Mouse (Mus musculus) cerebellum, adult 2 months (tissue): Measurements from ENCODE around the gene Nptn. TPM values are rescaled to one million over a fixed set of nuclear protein-coding genes. Genes with fewer than 3 reads are reported as not detected.

Experiments used
- DNase-seq, 2 experiments: peaks; one replicate each; pipeline ENCODE4 v3.0.0; 2021
- H3K27ac ChIP-seq: fragments of 200-500 bp; 2 replicates; pipeline ENCODE4 v1.5.1; 2012; ENCODE audit warnings: low read length, control low read depth, inconsistent platforms; ENCODE audit not compliant: insufficient read depth
- H3K27me3 ChIP-seq: fragments of 200-500 bp; 2 replicates; pipeline ENCODE4 v1.6.1; 2012; ENCODE audit warnings: inconsistent platforms, mild to moderate bottlenecking, low read length, moderate library complexity; ENCODE audit not compliant: control insufficient read depth, insufficient read depth
- H3K4me1 ChIP-seq: fragments of 200-500 bp; 2 replicates; pipeline ENCODE4 v1.6.1; 2011; ENCODE audit warnings: low read length; ENCODE audit not compliant: control insufficient read depth, insufficient read depth
- H3K4me3 ChIP-seq: fragments of 200-500 bp; replicated peaks from 2 replicates; pipeline ENCODE3; 2011; ENCODE audit warnings: mild to moderate bottlenecking, low read depth, low read length, control low read depth; ENCODE audit not compliant: insufficient read depth
- CTCF ChIP-seq: fragments of 200-500 bp; IDR thresholded peaks from 2 replicates; pipeline ENCODE4 v1.5.1; 2011; ENCODE audit warnings: low read depth, mild to moderate bottlenecking, control low read depth, low read length, moderate library complexity, borderline replicate concordance; ENCODE audit not compliant: insufficient read depth
- POLR2A ChIP-seq: fragments of 200-500 bp; IDR thresholded peaks from 2 replicates; pipeline ENCODE4 v1.6.1; 2011; ENCODE audit warnings: low read length, control low read depth, borderline replicate concordance; ENCODE audit not compliant: insufficient read depth
- WGBS: fragments of 180-500 bp; shearing (Covaris S2); methylation state at CpG from one replicate; pipeline ENCODE4 v1.1.7; 2018; 5-methylcytosine and 5-hydroxymethylcytosine counted together
- polyA plus RNA-seq: library from polyadenylated mRNA; depleted of rRNA; stranded (reverse); fragments of >200 nt; gene quantifications from 2 replicates; pipeline ENCODE4 v1.2.3, GENCODE M21; 2012

Gene Nptn
- polyA plus RNA-seq, 1 experiment, result 1,284 TPM

DNA sequence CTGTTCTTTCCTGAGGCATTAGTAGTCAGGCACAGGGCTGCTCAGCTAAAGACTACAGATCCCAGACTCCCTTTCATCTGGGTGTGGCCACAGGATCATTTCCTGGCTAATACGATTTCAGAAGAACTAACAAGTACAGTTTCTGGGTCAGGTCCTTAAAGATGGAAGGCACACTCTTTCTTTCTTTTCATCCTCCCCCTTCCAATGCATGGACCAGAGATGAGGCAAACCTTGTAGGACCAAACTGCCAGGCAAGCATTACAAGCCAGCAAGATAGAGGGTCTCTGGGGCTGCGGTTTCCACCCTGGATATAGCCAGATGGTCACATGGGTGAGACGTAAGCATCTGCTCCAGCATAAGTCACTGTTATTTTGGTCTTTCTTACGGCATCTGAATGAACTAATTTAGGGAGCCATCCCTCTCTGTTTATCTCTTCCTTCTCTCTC lies 37.1 kb upstream of the Nptn start:
- WGBS, result 33% methylated on average over 4 of the region's 4 CpGs
- DNase-seq, result peak in 1 of 2 experiments; percentile 67
- Histone ChIP-seq H3K4me3 (peak overlapping the region; percentile 58), H3K27me3 (no peaks in the 10 kb centered on the region), H3K4me1 (peaks cover 29% of the 10 kb centered on the region), H3K27ac (0 out of 2 replicates have a peak overlapping the region, but pooled peaks have one; percentile 55)
- TF ChIP-seq CTCF (no peak), POLR2A (peak; percentile 19; the same call in 1 of the 2 replicates)

DNA sequence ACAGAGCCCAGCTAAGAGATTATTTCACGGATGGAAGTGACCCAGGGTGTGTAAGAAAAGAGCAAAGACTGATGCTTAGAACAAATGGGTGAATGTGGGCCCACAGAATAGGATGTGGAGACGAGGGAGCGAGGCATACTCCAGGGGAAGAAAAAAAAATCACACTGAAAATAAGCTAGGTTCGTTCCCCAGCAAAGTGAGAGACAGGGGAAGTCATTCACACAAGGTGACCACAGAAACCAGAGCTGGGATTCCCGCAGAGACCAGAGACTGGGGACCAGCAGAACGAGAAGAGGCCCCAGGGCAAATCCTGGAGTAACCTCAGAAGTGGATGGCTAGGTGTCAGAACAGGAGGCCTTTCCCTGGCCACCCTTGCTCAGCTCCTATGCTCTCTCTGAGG lies 36.6 kb upstream of the Nptn start:
- WGBS, result 80% methylated on average over 6 of the region's 6 CpGs
- H3K27ac ChIP-seq, result peak overlapping the region; percentile 55; the same call in 1 of the 2 replicates

DNA sequence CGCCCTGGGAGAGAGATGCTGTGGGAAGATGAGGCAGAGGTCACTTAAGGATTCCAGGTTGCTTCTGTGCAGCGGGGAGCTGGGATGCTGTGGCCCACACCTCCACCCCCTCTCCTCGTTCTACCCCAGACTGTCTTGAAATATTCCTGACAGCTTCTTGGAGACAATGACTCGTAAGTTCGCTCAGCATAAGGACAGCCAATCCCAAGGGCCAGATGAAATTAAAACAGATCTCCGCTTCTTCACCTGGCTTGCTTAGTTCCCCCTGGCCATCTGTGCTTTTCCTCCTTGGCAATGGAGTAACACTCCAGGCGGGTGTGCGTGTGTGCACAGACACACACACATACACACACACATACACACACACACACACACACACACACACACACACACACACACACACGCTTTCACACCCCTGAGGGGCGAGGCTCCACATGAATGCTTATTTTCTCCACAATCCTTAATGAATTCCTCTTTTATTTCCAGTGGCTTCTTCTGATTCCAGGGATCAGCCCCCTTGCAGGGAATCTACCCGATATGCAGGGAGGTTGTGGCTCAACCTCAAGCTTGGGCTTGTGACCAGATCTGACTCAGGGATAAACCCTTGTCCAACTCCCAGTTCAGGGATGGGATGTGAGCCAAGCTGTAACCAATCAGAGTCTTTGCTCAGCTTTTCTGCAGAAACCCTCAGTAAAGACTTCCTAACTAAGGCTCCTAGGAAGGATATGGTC lies 35.2 kb upstream of the Nptn start:
- Histone ChIP-seq H3K4me1 (peaks cover 27% of the 10 kb centered on the region), H3K27ac (peak overlapping the region; percentile 2; the same call in 1 of the 2 replicates), H3K27me3 (no peaks in the 10 kb centered on the region), H3K4me3 (no peak overlapping the region)
- DNase-seq, result peak; percentile 72 to 81
- no peak for TF ChIP-seq CTCF
- TF ChIP-seq POLR2A, result 0 out of 2 replicates have a peak, but pooled peaks have one; percentile 14
- WGBS, result 19% methylated on average over 11 of the region's 11 CpGs

More for the DNA sequence above, 36.6 kb upstream of the Nptn start:
- no peak overlapping the region for H3K4me3 ChIP-seq
- no peak for DNase-seq
- no peak for TF ChIP-seq POLR2A
- TF ChIP-seq CTCF, result no peak
- no peaks in the 10 kb centered on the region for H3K27me3 ChIP-seq
- H3K4me1 ChIP-seq, result peaks cover 29% of the 10 kb centered on the region

DNA sequence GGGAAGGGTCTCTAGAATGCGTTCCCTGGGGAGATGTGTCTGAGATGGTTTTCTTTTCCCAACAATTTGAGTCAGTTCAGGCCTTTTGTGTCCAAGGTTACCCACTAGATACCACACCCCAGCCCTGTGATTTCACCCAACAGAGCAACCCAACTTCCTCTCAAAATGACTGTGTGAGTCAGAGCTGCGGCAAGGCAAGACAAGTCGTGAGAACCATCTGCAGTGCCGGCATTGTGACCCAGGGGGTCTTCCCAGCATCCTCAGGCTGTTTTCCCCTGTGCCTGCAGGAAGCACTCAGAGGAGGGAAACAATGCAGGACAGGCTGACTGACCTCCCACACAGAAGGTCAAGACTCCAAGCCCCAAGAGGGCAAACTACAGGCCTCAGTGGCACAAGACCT lies 33.1 kb upstream of the Nptn start:
- H3K27ac ChIP-seq, result no peak overlapping the region
- no peaks in the 10 kb centered on the region for H3K27me3 ChIP-seq
- H3K4me1 ChIP-seq, result peaks cover 24% of the 10 kb centered on the region
- 71% methylated on average over 4 of the region's 4 CpGs for WGBS
- no peak overlapping the region for H3K4me3 ChIP-seq
- TF ChIP-seq CTCF, result no peak
- DNase-seq, result no peak

DNA sequence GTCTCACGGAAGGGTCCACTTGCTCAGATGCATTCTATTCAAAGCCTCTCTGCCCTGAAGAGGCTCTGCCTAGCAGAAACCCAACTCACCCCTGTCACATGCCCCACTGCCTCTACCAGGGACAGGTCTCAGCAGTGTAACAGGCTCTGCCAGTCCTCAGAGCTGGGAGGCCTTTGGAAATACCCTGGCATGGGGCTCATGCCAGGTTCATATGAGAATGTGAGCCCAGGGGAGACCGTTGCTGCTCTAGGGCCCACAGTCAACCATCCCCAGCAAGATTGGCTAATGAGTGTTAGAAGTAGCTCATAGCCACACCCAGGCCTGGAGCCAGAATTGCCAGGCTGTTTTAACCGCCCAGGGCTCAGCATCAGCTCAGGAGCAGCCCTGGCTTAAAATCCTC lies 32.3 kb upstream of the Nptn start:
- no peak overlapping the region for H3K4me3 ChIP-seq
- TF ChIP-seq CTCF, result no peak
- TF ChIP-seq POLR2A, result no peak
- H3K27ac ChIP-seq, result no peak overlapping the region
- DNase-seq, result no peak
- H3K4me1 ChIP-seq, result peaks cover 24% of the 10 kb centered on the region
- H3K27me3 ChIP-seq, result no peaks in the 10 kb centered on the region
- 18% methylated on average over 3 of the region's 3 CpGs for WGBS

DNA sequence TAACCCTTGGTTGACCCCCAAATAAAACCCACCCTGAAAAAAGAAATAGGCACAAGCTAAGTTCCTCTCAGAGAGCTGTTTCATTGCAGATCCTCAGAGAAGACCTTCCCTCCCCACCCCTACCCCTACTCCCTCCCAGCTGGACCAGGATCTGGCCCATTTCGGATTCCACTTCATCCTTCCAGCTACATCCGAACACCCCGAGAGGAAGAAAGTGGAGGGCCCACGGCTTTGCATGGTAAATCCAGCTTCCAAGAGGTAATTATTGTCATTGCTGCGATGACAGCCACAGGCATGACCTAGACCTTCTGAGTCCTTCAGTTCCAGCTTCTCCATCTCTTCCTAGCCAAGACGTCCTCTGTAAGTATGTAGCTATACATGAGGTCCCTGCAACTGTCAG lies 31.1 kb upstream of the Nptn start:
- Histone ChIP-seq H3K27ac (no peak overlapping the region), H3K27me3 (no peaks in the 10 kb centered on the region), H3K4me1 (peaks cover 19% of the 10 kb centered on the region), H3K4me3 (no peak overlapping the region)
- no peak for DNase-seq
- WGBS, result 93% methylated on average over 6 of the region's 6 CpGs
- TF ChIP-seq POLR2A (no peak), CTCF (no peak)

DNA sequence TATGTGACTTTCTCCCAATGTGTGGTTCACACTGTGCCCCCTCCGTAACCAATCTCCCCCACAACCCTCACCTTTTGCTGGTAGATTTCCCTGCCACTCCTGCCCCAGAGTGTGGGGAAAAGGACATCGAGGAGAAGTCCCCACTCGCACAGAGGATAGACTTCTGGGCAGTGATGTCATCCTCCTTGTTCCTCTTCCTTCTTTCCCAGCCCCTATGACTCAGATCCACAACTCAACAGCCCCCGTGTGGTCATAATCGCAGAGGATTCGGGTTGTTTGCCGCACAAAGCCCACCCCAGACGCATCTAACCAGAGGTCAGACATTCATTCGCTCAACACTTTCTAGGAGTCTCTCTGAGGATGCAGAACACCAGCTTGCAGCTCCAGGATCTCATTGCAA lies 30.0 kb upstream of the Nptn start:
- no peak for DNase-seq
- 84% methylated on average over 9 of the region's 9 CpGs for WGBS
- H3K27me3 ChIP-seq, result no peaks in the 10 kb centered on the region
- H3K4me1 ChIP-seq, result peaks cover 12% of the 10 kb centered on the region
- H3K27ac ChIP-seq, result no peak overlapping the region
- no peak for TF ChIP-seq CTCF
- TF ChIP-seq POLR2A, result no peak
- H3K4me3 ChIP-seq, result no peak overlapping the region

DNA sequence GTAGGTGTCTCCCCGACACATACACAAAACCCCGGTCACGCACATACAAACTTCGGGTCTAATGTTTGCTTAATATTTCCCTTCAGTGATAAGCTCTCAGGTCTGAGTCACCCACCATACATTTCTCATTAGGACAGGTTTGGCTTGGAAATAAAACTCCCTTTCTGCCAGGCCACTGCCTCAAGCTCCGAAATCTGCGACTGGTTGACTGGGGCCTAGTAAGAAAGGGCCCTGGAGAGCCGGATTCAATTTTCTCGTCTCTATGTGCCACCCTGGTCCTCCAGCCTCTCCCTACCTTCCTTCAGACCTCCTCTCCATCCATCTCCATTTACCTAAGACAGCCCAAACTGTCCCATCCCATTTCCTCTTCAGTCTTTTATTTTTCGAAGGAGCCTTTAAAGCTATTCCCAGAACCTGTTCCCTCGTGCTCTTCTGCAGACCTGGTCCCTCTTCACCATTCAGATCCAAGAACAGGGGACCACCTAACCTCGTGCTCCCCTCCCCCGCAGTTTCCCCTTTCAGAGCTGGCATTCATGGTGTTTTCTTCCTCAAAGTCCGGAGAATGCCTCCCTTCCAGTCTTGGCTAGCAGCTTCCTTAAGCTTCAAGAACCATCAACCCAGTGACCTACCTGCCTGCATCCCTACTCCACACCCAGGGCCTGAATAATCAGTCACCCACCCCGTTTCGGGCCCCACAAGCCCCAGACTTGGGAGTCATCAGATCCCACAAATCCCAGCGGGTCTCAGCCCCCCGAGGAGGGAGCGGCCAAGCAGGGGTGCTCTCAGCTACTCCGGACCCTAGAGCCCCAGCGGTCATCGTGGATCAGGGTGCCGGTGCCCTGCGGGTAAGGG lies 27.8 kb upstream of the Nptn start:
- H3K4me3 ChIP-seq, result peak overlapping the region; percentile 56
- no peak for TF ChIP-seq CTCF
- no peak for TF ChIP-seq POLR2A
- peak overlapping the region; percentile 95 for H3K27ac ChIP-seq
- peak; percentile 59 to 71 for DNase-seq
- 21% methylated on average over 23 of the region's 23 CpGs for WGBS
- H3K4me1 ChIP-seq, result peaks cover 4% of the 10 kb centered on the region
- H3K27me3 ChIP-seq, result no peaks in the 10 kb centered on the region
